Mouse (Mus musculus): Measurements from ENCODE around the gene Nup205.
A peak's percentile ranks its signal among the peaks of the same experiment; 100 is the strongest.

Nup205 gene

DNA sequence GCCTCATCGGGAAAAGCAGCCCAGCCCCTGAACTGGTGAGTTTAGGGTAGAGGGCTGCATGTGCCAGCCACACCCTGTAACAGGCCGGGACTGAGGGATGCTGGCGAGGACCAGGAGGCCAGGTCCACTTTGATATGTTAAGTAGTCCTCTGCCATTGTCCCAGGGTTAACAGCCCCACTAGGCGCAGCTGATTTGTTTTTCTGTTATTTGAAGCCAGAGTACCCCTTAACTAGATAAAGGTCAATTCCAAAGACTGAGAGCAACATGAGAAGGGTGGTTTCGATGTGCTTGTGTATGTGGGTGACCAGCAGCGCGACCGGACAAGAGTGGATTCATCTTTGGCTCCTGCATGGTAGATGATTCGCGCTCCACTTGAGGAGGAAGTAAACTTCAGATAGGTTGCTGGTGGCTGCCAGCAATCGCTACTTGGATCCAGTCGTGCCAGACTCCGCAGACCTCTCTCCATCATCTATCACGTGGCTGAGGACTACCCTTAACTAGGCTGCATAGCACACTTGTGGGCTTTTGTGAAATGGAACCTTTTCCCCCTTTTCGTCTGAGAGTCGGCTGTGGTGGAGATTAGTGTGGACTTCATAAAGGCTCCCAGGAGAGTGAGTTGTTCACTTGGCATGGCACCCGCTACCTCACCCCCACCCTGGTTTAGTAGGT, 74.7 kb downstream of the Nup205 start:
- no peak for DNase-seq

GRCm38 (mm10) chr6:35252477-35253346, 75.5 kb downstream of the Nup205 start:
- peak; percentile 90 for DNase-seq

DNA sequence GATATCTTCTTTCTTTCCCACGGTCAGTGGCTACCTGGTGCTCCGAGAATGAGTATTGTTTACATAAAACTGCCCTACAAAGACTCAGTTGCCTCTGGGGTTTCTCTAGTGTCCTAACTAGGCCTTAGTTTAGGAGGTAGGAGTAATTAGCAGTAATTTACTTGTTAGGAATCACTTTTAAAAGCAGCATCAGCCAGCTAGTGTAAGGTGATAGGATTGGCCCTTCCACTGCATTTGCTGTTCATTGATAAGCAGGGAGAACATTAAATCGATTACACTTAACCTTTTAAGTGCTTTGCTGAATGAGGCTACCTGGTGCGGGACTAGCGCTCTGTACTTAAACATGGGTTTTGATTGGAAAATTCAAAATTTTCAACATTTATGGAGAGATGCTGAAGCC, 76.3 kb downstream of the Nup205 start:
- DNase-seq: no peak

- no peak for DNase-seq
Measured at GRCm38 (mm10) chr6:35254136-35254904, 77.1 kb downstream of the Nup205 start.

- no peak for DNase-seq
Measured at GRCm38 (mm10) chr6:35255017-35255416, 77.8 kb downstream of the Nup205 start.

GRCm38 (mm10) chr6:35256691-35257090, 79.5 kb downstream of the Nup205 start:
- DNase-seq: peak; percentile 73

- no peak for DNase-seq
Measured at GRCm38 (mm10) chr6:35257626-35258190, 80.5 kb downstream of the Nup205 start.

DNA sequence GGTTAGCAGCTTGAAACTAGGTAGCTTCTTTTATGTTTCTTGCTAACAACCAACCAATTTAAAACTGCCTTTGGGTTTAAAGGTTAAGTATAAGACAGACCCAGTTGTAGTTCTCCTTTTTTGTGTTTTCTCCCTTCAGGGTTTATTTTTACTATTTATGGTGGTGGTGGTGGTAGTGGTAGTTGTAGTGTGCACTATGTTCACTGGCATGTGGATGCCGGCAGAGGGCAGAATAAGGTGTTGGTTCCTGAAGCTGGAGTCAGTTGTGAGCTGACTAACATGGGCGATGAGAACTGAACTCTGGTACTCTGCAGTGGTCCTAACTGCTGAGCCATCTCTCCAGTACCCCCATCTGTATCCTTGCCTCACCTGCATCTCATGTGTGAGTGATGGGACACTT, 81.7 kb downstream of the Nup205 start:
- DNase-seq: no peak

- no peak for DNase-seq
Measured at GRCm38 (mm10) chr6:35259526-35259925, 82.3 kb downstream of the Nup205 start.

DNA sequence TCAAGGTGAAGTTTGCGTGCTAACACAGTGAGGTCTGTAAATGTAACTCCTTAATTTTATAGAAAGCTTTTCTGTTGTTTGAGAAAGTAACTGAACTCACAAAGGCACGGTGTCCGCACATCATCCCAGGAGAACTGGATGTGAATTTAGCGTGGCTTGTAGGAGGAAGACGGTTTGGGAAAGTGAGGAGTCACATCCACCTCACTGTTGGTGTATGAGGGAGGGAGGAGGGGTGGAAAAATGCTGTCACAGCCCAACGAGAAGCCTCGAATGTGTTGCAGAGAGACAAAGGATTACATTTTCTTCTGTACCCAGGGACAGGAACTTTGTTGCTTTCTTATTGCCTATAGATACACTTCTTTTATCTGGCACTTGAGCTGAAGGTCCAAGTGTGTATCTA, 83.3 kb downstream of the Nup205 start:
- no peak for DNase-seq

DNA sequence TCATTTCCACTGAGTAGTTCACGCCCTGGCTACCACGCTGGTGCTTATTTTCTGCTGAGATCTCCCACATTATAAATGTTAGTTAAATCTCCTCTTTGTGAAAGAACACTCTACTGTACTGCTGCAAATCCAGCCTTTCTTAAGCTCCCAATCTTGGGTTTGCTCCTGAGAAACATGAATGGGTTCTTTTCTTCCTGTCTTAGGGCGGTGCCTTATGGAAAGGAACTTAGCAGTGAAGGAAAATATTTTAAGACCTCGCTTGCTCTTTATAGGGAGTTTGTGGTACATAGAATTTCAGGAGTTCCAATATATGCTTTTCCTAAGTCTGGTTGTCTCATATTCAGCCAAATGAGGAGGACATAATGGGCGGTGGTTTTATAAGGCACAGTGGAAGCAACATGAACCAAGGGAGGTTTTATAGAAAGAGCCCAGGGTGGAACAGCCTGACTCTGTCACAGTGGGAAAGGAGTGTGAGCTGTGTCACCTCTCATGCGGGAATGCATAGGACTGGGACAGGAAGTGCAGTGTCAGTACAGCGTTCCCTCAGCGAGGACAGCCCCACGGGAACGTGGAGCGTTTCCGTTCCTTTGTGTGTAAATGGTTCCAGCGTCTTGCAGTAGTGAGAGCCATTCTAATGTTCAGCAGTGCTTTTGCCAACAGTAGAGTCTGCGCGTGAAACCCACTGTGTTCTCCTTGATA, 88.5 kb downstream of the Nup205 start:
- DNase-seq: no peak

DNA sequence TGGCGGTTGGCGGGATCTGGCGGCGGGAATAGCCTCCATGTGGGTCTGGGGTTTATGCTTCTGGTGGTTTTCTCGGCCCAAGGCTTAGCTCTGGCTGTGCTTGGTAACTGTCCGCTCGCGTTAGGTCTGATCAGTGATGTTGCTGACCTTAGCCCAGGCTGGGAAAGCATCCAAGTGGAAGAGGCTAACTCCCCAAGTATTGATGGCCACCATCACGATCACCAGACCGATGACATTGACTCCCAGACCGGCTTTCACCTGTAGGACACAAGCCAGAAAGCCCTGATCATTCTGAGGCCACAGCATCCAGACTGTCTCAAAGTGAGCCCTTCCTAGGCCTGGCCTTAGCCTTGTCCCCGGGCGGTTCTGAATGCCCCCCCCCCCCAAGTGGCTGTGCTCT, 91.5 kb downstream of the Nup205 start:
- no peak for DNase-seq

DNA sequence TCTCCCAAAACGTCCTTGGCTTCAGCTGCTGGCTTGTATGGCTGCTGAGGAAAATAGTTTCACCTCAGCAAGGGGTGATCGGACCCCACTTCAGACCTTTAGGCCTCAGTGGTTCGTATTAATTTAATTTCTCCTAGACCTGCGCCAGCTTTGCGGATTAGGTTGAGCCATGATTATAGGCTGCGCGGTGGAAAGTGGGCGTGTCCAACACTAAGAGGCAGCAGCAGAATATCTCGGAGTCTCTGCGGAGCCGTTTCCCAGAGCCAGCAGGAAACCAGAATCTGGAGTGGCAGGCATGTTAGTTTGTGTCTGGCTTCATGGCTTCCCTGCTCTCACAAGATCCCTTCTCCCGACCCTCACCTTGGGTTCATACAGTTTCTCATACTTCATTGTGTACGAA, 92.4 kb downstream of the Nup205 start:
- DNase-seq: no peak

DNA sequence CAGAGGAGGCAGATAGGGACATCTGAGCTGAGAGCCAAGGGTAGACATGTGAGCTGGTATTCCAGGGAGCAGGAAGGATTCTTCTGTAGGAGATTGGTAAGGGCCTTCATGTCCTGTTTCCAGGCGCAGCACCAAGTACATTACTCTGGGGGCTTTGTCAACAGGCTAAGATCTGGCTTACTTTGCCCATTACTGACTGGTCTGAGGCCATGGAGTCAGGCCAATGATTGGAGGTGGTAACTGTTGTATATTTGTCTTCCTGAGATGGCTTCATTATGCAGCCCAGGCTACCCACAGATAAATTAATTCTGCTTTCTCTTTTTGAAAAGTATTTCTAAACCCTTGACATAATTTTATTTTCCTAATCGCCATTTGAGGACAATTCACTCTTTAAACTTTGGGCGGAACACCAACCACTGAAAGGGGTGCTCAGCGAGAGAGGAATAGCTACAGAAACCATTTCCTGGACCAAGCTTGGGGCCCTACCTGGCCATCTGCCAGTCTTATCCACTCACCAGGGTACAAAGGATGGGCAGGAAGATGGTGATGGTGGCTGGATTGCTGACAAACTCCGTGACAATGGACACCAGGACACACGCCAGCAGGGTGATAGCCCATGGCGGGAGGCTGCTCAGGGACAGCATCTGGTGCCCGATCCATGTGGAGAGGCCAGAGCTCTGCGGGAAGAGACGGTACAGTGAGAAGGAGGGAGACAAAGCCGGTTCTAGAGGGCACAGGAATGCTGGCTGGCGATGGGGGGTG, 94.1 kb downstream of the Nup205 start:
- peak; percentile 28 for DNase-seq

- no peak for DNase-seq
Measured at GRCm38 (mm10) chr6:35271868-35272765, 94.9 kb downstream of the Nup205 start.

DNA sequence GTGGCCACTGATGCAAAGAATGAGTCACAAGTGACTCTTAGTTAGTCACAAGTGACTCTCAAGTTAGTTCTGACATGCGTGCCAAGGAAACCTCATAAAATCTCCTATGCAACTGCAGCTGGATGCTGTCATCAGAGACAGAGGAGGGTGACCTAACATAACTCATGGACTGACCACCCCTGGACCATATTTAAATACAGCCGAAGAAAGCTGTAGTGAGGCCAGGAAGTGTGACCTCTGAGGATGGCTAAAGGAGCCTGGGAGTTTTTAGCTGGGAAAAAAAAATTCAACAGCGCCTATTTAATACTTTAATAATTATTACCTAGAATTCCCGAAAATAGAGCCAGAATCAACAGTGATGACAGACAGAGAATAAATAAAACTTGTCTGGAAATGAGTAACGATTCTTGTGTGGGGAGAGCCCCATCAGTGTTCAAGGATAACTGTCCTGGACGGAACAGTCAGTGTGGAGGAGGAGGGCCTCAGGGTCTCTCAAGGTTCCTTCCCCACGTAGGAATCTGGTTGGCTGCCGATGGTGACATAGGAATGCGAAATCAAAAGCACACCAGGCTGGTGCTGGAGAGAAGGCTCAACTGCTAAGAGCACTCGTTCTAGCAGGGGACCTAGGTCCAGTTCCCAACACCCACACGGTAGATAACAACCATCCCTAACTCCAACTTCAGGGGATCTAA, 96.3 kb downstream of the Nup205 start:
- no peak for DNase-seq

DNA sequence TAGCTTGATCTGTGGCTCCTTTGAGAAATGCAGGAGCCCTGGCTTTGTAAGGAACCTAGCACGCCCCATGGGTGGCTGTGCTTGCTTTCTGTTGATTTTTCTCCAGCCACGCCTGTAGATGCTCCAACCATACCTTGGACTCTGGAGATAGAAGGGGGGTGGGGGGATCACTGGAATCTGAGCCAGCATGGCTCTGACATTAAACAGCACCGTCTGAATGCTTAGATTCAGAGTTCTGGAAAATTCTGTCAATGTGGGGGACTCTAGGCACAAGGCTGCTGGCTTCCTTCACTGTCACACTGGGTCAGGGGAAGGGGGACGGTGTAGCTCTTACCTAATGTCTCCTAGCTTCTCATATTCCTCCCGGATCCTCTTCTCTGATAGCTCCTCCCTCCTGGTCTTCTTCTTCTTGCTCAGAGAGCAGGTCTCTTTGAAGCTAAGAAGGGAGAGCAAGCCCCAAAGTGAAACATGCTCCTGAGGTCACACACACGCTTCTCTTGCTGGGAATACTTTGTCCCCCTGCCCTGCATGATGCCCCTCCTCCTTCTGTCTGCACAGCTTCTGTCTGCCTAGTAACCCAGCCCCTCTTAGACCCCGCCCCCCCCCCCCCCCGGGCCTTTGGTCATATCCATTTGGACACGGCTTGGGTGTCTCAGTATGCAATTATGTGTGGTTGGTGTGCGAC, 100.8 kb downstream of the Nup205 start:
- no peak for DNase-seq

- DNase-seq: no peak
Measured at GRCm38 (mm10) chr6:35279306-35279705, 102.1 kb downstream of the Nup205 start.

DNA sequence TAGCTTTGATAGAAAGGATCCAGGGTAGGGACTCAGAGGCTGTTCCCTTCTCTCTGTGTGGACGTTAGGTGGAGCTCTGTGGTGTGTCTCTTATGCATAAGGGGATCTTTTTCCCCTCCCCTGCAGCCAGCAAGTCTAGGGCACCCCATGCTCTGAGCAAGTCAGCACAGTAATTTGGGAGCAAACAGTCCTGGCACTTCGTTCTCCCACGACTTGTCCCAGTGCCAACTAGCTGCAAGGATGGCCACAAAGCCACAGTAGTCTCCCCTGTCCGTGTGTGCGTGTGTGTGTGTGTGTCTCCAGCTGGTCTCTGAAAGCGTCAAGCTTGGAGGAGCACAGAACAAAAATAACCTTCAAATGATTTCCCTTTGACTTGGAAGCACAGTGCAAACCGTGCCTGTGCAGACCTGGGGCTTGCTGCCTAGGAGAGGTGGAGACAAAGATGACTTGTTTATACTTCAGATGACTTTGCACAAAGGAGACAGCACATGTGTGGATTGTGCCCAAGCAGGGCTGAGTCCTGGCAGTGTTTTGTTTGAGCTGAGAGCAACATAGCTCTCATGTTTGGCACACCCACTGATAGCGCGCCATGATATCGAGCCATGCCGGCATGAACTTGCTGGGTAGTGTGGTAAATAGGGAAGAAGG, 111.0 kb downstream of the Nup205 start:
- DNase-seq: peak; percentile 16

Data from lung, postnatal 36 days (tissue).